Mouse (Mus musculus): ENCODE data around the gene Ptprb.

Ptprb gene

DNA sequence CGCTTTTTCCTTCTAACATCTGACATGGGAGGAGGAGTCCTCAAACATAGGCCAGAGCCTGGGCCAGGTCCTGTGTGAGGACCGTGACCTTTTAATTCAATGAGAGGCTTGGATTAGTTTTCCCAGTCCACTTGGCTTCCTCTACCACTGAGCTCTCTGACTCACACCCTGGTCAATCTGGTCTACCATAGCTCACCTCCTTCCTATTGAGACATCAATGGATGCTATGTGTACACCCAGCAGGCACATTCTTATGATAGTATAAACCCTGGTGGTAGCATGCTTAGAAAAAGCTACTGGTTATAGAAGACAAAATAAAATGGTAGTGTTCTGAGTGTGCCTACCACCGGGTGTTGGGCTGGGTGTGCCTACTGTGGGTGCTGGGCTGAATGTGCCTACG lies 21.1 kb downstream of the Ptprb start:
- no peak for DNase-seq (ENCODE audit: low spot score)

DNA sequence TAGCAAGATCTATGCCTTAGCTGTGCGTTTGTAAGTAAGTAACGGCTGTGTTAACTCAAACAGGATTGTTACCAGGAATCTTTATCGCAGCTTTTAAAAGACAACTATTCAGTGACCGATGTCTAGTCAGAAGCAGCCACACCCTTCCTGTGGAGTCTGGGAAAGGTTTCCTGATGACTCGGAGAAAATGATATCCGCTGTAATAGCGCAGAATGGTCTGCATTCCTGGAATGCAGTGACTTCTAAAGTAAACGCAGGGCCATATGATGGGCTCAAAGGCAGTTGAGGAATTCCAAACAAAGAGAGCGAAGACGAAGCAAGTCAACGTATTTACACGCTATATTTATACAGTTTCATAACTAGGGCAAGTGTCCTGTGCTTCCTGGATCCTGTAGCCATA lies 22.5 kb downstream of the Ptprb start:
- no peak for DNase-seq (ENCODE audit: low spot score)

- no peak for DNase-seq (ENCODE audit: low spot score)
These were observed 25.5 kb downstream of the Ptprb start for GRCm38 (mm10) chr10:116300824-116301223.

DNA sequence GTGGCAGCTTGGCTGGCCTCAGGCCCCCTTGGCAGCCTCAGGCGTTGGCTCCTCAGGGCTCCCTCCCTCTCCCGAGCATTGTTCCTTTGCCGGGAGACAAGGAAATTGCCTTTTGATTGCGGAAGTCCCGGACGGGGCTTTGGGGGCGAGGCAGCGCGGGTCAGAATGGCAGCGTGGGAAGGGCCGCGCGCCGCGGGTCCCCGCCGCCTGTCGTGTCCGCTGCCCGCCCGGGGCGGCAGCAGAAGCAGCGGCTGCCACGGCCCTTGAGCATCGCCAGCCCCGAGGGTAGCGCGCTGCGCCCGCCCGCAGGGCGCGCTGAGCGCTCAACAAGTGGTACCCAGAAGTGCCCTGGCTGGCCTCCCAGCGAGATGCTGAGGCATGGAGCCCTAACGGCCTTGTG lies 25.9 kb downstream of the Ptprb start:
- no peak for DNase-seq (ENCODE audit: low spot score)

- DNase-seq (ENCODE audit: low spot score) = no peak
These were observed 29.0 kb downstream of the Ptprb start for GRCm38 (mm10) chr10:116304355-116304754.

DNA sequence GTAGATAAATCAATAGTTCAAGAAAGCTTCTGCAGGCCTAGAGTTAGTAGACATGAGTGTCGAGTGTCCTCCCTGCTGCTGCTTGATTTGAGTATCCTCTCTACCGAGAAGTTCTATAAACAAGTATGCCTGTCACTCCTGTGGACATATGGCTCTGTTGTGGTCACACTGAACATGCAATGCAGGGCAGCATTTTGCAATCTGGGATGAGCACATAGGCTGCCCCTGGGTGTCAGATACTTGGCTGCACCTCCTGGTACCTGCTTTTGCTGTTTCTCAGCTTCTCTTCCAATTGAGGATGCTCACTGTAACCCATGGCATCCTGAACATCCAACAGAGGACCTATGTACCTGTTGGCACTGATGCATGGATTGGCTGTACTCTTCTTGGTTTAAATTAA lies 34.1 kb downstream of the Ptprb start:
- no peak for DNase-seq (ENCODE audit: low spot score)

GRCm38 (mm10) chr10:116310516-116311210 lies 35.3 kb downstream of the Ptprb start:
- DNase-seq (ENCODE audit: low spot score) = no peak

DNA sequence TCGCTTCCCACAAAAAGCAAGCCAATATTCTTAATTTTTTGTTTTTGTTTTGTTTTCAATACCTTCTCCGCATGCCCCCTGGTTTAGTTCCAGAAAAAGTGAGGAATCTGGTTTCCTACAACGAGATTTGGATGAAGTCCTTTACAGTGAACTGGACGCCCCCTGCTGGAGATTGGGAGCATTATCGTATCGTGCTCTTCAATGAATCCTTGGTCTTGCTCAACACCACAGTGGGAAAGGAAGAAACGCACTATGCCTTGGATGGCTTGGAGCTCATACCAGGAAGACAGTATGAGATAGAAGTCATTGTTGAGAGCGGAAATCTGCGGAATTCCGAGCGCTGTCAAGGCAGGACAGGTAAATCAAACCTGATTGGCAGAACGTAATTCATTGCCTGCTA lies 43.9 kb downstream of the Ptprb start:
- DNase-seq (ENCODE audit: low spot score) = no peak

DNA sequence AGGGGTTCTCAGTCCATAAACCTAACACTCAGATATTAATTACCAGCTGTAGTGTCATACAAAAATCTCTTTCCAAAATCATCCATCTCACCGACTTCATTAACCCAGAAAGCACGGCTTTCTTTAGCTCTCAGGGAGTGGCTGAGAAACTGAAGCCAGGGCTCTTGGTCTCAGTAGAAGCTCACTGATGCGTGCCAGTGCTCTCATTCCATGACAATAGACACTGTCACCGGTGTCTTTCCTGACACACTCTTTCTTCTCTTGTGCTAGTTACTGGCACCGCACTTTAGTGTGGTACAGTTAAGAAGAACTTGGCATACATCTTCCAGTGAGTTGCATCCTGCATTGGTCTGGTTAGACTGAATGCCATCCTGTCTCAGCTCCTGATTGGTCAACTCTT lies 53.8 kb downstream of the Ptprb start:
- DNase-seq (ENCODE audit: low spot score) = no peak

- DNase-seq (ENCODE audit: low spot score) = peak; percentile 23
These were observed 55.1 kb downstream of the Ptprb start for GRCm38 (mm10) chr10:116330458-116330857.

DNA sequence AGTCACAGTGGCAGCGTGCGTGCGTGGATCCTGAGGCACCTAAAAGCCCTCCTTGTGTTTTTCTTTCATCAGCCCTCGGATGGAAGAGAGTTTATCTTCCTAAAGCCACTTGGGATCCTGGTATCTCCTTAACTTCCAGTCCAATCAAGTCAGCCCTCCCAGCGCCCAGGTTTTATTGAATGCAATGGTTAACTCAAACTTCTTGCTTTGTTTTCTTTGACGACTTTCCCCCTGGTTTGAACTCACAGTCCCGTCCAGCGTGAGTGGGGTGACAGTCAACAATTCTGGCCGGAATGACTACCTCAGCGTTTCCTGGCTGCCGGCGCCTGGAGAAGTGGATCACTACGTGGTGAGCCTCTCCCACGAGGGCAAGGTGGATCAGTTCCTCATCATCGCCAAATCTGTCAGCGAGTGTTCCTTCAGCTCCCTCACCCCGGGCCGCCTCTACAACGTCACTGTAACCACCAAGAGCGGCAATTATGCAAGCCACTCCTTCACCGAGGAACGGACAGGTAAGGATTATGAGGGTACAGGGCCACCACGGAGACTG lies 55.7 kb downstream of the Ptprb start:
- DNase-seq (ENCODE audit: low spot score) = no peak

GRCm38 (mm10) chr10:116333666-116334065 lies 58.3 kb downstream of the Ptprb start:
- DNase-seq (ENCODE audit: low spot score) = no peak

- no peak for DNase-seq (ENCODE audit: low spot score)
These were observed 58.8 kb downstream of the Ptprb start for GRCm38 (mm10) chr10:116334120-116334519.

DNA sequence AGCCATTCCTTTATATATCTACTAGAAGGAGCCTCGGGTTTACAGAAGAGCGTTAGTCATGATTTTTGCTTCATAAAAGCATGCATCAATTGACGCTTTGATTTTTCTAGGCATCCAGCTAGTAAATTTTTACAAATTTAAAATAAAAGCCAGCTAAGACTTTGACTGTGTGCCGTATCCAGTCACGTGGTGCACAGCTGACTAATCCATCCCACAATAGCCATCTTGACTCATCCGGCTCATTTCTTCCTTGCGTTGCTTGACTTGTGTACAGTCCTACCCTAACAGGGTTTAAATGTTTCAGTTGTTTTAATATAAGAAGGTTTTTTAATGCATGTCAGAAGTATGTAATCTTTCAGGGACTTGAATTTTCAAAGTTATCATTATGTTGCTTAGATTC lies 60.0 kb downstream of the Ptprb start:
- DNase-seq (ENCODE audit: low spot score) = no peak

DNA sequence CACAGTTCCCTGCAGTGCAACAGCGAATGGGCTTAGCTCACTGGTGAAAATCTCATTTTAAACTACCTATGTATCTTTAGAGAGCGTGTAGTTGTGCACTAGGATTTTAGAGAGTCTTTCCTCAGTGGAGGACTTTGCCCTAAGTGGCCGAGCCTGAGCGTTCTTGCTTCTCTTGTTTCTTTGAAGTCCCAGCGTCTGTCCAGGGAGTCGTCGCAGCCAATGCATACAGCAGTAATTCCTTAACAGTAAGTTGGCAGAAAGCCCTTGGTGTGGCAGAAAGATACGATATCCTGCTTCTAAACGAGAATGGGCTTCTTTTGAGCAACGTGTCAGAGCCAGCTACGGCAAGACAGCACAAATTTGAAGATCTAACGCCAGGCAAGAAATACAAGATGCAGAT lies 65.9 kb downstream of the Ptprb start:
- DNase-seq (ENCODE audit: low spot score) = no peak

GRCm38 (mm10) chr10:116346618-116347184 lies 71.4 kb downstream of the Ptprb start:
- DNase-seq (ENCODE audit: low spot score) = no peak

- DNase-seq (ENCODE audit: low spot score) = no peak
These were observed 73.7 kb downstream of the Ptprb start for GRCm38 (mm10) chr10:116349004-116349403.

GRCm38 (mm10) chr10:116350532-116350931 lies 75.2 kb downstream of the Ptprb start:
- DNase-seq (ENCODE audit: low spot score) = no peak

GRCm38 (mm10) chr10:116354372-116354771 lies 79.0 kb downstream of the Ptprb start:
- no peak for DNase-seq (ENCODE audit: low spot score)

- no peak for DNase-seq (ENCODE audit: low spot score)
These were observed 86.9 kb downstream of the Ptprb start for GRCm38 (mm10) chr10:116362181-116362580.

DNA sequence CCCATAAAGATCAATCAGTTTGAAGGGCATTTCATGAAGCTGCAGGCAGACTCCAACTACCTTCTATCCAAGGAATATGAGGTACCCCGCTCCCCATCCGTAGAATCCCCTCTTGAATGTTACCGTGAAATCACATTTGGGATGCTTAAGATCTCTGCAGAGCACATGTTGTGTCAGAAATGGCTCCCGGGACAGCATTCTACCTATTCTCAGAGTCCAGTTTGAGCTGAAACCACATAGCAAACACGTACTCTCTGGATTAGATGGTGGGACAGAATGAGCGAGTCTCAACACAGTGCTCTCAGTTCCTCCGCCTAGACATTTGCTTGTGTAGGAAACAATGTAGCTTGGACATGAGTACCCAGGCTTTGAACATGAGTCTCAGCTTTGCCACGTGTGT lies 87.3 kb downstream of the Ptprb start:
- DNase-seq (ENCODE audit: low spot score) = no peak

- DNase-seq (ENCODE audit: low spot score) = no peak
These were observed 89.4 kb downstream of the Ptprb start for GRCm38 (mm10) chr10:116364759-116365158.

DNA sequence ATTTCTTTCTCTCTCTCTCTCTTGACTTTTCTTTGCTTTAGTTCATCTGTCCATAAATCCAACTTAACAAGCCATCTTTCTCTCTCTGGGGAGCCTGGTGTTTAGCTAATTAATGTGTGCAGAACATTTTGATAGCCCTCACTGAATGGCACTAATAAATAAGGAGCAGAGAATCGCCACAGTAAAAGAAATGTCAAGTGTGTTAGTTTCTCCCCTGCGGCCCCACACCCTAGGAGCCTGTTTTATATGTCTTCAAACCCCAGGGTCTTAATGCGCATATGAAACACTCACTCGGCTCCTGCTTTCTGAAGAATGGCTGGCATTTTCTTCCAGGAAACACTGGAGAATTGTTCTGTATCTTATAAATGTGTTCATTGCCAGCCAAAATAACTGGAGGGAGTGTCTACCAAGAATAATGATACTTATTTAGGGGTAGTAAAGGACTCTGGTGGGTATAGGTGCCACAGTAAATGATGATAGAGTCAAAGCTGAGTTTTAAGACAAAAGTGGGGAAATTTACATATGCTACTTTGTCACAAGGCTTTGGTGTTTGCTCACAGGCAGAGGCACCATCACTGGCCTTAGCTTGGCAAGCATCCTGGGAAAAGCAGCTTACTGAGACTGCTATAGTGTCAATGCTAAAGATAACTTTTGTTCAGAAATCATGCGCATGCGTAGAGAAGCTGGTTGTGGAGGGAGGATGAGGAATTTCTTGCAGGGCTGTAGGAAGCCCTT lies 95.8 kb downstream of the Ptprb start:
- no peak for DNase-seq (ENCODE audit: low spot score)
